Mouse (Mus musculus): ENCODE results near the gene Haspin. TPM values are rescaled to one million over a fixed set of nuclear protein-coding genes. Genes with fewer than 3 reads are reported as not detected.

Haspin gene
- polyA plus RNA-seq, 1 experiment, result 1.4 TPM

GRCm38 (mm10) chr11:73172186-73172585, 34.1 kb upstream of the Haspin start:
- Histone ChIP-seq H3K4me3 (replicated peaks) (no peak overlapping the region), H3K9me3 (ENCODE audit: control insufficient read depth, low read length) (no peaks in the 10 kb centered on the region), H3K27me3 (ENCODE audit: control insufficient read depth) (no peaks in the 10 kb centered on the region), H3K36me3 (ENCODE audit: control insufficient read depth) (peaks cover 51% of the 10 kb centered on the region), H3K4me1 (ENCODE audit: control insufficient read depth) (peaks cover 37% of the 10 kb centered on the region)
- no peak for TF ChIP-seq GATA1 (IDR thresholded peaks at IDR 0.05; ENCODE audit: low read length)
- TF ChIP-seq TAL1 (IDR thresholded peaks at IDR 0.05; ENCODE audit: low read length), result no peak

GRCm38 (mm10) chr11:73169231-73169630, 31.1 kb upstream of the Haspin start:
- TF ChIP-seq GATA1 (IDR thresholded peaks at IDR 0.05; ENCODE audit: low read length) (no peak), TAL1 (IDR thresholded peaks at IDR 0.05; ENCODE audit: low read length) (no peak)
- Histone ChIP-seq H3K4me3 (replicated peaks) (no peak overlapping the region), H3K4me1 (ENCODE audit: control insufficient read depth) (peaks cover 18% of the 10 kb centered on the region), H3K27me3 (ENCODE audit: control insufficient read depth) (no peaks in the 10 kb centered on the region), H3K9me3 (ENCODE audit: control insufficient read depth, low read length) (no peaks in the 10 kb centered on the region), H3K36me3 (ENCODE audit: control insufficient read depth) (peaks cover 41% of the 10 kb centered on the region)

- H3K9me3 ChIP-seq (ENCODE audit: control insufficient read depth, low read length), result no peaks in the 10 kb centered on the region
Measured at GRCm38 (mm10) chr11:73168576-73168975, 30.5 kb upstream of the Haspin start.

GRCm38 (mm10) chr11:73168071-73168470, 30.0 kb upstream of the Haspin start:
- Histone ChIP-seq H3K36me3 (ENCODE audit: control insufficient read depth) (peaks cover 30% of the 10 kb centered on the region), H3K4me3 (replicated peaks) (no peak overlapping the region), H3K27me3 (ENCODE audit: control insufficient read depth) (no peaks in the 10 kb centered on the region), H3K4me1 (ENCODE audit: control insufficient read depth) (peaks cover 16% of the 10 kb centered on the region), H3K9me3 (ENCODE audit: control insufficient read depth, low read length) (no peaks in the 10 kb centered on the region)
- TF ChIP-seq TAL1 (IDR thresholded peaks at IDR 0.05; ENCODE audit: low read length), result no peak
- TF ChIP-seq GATA1 (IDR thresholded peaks at IDR 0.05; ENCODE audit: low read length), result no peak

More at GRCm38 (mm10) chr11:73168576-73168975, 30.5 kb upstream of the Haspin start:
- no peaks in the 10 kb centered on the region for H3K27me3 ChIP-seq (ENCODE audit: control insufficient read depth)
- no peak overlapping the region for H3K4me3 ChIP-seq (replicated peaks)
- peaks cover 18% of the 10 kb centered on the region for H3K4me1 ChIP-seq (ENCODE audit: control insufficient read depth)
- no peak for TF ChIP-seq TAL1 (IDR thresholded peaks at IDR 0.05; ENCODE audit: low read length)
- no peak for TF ChIP-seq GATA1 (IDR thresholded peaks at IDR 0.05; ENCODE audit: low read length)
- H3K36me3 ChIP-seq (ENCODE audit: control insufficient read depth), result peaks cover 34% of the 10 kb centered on the region

GRCm38 (mm10) chr11:73162284-73162683, 24.2 kb upstream of the Haspin start:
- Histone ChIP-seq H3K4me3 (replicated peaks) (no peak overlapping the region), H3K36me3 (ENCODE audit: control insufficient read depth) (no peaks in the 10 kb centered on the region), H3K4me1 (ENCODE audit: control insufficient read depth) (peaks cover 4% of the 10 kb centered on the region)

GRCm38 (mm10) chr11:73161616-73162015, 23.5 kb upstream of the Haspin start:
- no peaks in the 10 kb centered on the region for H3K36me3 ChIP-seq (ENCODE audit: control insufficient read depth)
- TF ChIP-seq GATA1 (IDR thresholded peaks at IDR 0.05; ENCODE audit: low read length) (no peak), TAL1 (IDR thresholded peaks at IDR 0.05; ENCODE audit: low read length) (no peak)
- H3K9me3 ChIP-seq (ENCODE audit: control insufficient read depth, low read length), result no peaks in the 10 kb centered on the region
- H3K27me3 ChIP-seq (ENCODE audit: control insufficient read depth), result peaks cover 42% of the 10 kb centered on the region
- no peak overlapping the region for H3K4me3 ChIP-seq (replicated peaks)
- peaks cover 4% of the 10 kb centered on the region for H3K4me1 ChIP-seq (ENCODE audit: control insufficient read depth)

More at GRCm38 (mm10) chr11:73162284-73162683, 24.2 kb upstream of the Haspin start:
- H3K27me3 ChIP-seq (ENCODE audit: control insufficient read depth), result peaks cover 42% of the 10 kb centered on the region
- no peak for TF ChIP-seq GATA1 (IDR thresholded peaks at IDR 0.05; ENCODE audit: low read length)
- no peak for TF ChIP-seq TAL1 (IDR thresholded peaks at IDR 0.05; ENCODE audit: low read length)
- H3K9me3 ChIP-seq (ENCODE audit: control insufficient read depth, low read length), result no peaks in the 10 kb centered on the region

- H3K4me1 ChIP-seq (ENCODE audit: control insufficient read depth), result peaks cover 4% of the 10 kb centered on the region
- H3K36me3 ChIP-seq (ENCODE audit: control insufficient read depth), result no peaks in the 10 kb centered on the region
- peaks cover 42% of the 10 kb centered on the region for H3K27me3 ChIP-seq (ENCODE audit: control insufficient read depth)
- no peaks in the 10 kb centered on the region for H3K9me3 ChIP-seq (ENCODE audit: control insufficient read depth, low read length)
- H3K4me3 ChIP-seq (replicated peaks), result no peak overlapping the region
- TF ChIP-seq TAL1 (IDR thresholded peaks at IDR 0.05; ENCODE audit: low read length) (no peak), GATA1 (IDR thresholded peaks at IDR 0.05; ENCODE audit: low read length) (no peak)
Measured at GRCm38 (mm10) chr11:73160811-73161200, 22.7 kb upstream of the Haspin start.

- Histone ChIP-seq H3K36me3 (ENCODE audit: control insufficient read depth) (no peaks in the 10 kb centered on the region), H3K4me1 (ENCODE audit: control insufficient read depth) (peaks cover 4% of the 10 kb centered on the region), H3K4me3 (replicated peaks) (peak within 1 kb of the TSS; percentile 3), H3K9me3 (ENCODE audit: control insufficient read depth, low read length) (no peaks in the 10 kb centered on the region), H3K27me3 (ENCODE audit: control insufficient read depth) (peaks cover 44% of the 10 kb centered on the region)
- no peak for TF ChIP-seq GATA1 (IDR thresholded peaks at IDR 0.05; ENCODE audit: low read length)
- TF ChIP-seq TAL1 (IDR thresholded peaks at IDR 0.05; ENCODE audit: low read length), result no peak
Measured at GRCm38 (mm10) chr11:73159957-73160810, 22.1 kb upstream of the Haspin start, which contains the start of gene P2rx5. Gene P2rx5 (plus strand): TSS chr11:73160421.

GRCm38 (mm10) chr11:73155071-73155470, 17.0 kb upstream of the Haspin start:
- Histone ChIP-seq H3K4me1 (ENCODE audit: control insufficient read depth) (no peaks in the 10 kb centered on the region), H3K4me3 (replicated peaks) (no peak overlapping the region), H3K36me3 (ENCODE audit: control insufficient read depth) (no peaks in the 10 kb centered on the region), H3K27me3 (ENCODE audit: control insufficient read depth) (peaks cover 27% of the 10 kb centered on the region), H3K9me3 (ENCODE audit: control insufficient read depth, low read length) (no peaks in the 10 kb centered on the region)
- TF ChIP-seq GATA1 (IDR thresholded peaks at IDR 0.05; ENCODE audit: low read length) (no peak), TAL1 (IDR thresholded peaks at IDR 0.05; ENCODE audit: low read length) (no peak)
